In the genomic region with DNA sequence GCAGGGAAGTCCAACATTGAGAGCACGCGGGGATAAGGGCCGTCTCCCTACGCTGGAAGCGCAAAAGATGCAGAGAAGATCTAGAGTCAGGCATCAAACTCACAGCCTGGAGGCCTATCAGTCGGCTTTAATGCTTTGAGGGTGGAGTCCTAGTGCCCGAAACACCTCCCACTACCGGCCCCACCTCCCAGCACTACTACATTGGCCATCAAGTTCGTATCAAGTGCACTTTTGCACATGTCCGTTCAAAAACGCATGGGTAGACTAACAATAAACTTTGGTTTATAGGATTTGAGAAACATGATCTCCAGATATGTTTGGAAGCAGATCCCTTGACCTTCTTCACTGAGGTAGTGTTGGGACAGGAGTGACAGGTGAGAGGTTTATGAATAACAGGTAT, we compare ENCODE assay signal across 8 mouse cellular contexts. TPM values are rescaled to one million over a fixed set of nuclear protein-coding genes. Genes with fewer than 3 reads are reported as not detected.
DNase-seq lines count a peak whose midpoint lies in the region; ATAC-seq lines count a peak whose summit lies in the region.

No protein-coding gene starts in this region.

- peak overlapping the region; percentile 62 to 99 for H3K4me3 ChIP-seq in heart, embryonic 14.5 days (ENCODE audit: control insufficient read depth in 1 of 2, insufficient read depth in 1 of 2, low read depth in 1 of 2, low read length in 2 of 2)
- peak overlapping the region; percentile 94 for H3K4me3 ChIP-seq in megakaryocyte, embryonic 14.5 days (replicated peaks)

- H3K4me1 ChIP-seq in heart, embryonic 14.5 days (ENCODE audit: control insufficient read depth in 2 of 2, insufficient read depth in 2 of 2, low read length in 2 of 2) = peaks cover 6 to 31% of the 10 kb centered on the region in 2 experiments
- peaks cover 30% of the 10 kb centered on the region for H3K4me1 ChIP-seq in megakaryocyte, embryonic 14.5 days

- no peaks in the 10 kb centered on the region for H3K9me3 ChIP-seq in heart, embryonic 14.5 days (ENCODE audit: control insufficient read depth, low read length)
- H3K9me3 ChIP-seq in megakaryocyte, embryonic 14.5 days = no peaks in the 10 kb centered on the region

- peak overlapping the region; percentile 83 for H3K9ac ChIP-seq in heart, embryonic 14.5 days (ENCODE audit: low read length)

- peak; percentile 34 to 43 for DNase-seq in urinary bladder, adult 18-20 months (ENCODE audit: low spot score in 2 of 2)
- no peak for DNase-seq in urinary bladder, adult 2 months (ENCODE audit: low spot score)
- peak; percentile 82 for DNase-seq in embryo, embryonic 10 days (ENCODE audit: low spot score)
- DNase-seq in kidney, postnatal 14 days = peak; percentile 70
- peak; percentile 64 for DNase-seq in spleen, adult 12 weeks (ENCODE audit: low spot score)
- no peak for DNase-seq in layer of hippocampus, adult 11-12 months (ENCODE audit: low spot score)

- H3K27ac ChIP-seq in heart, embryonic 14.5 days (replicated peaks in 1 of 2; ENCODE audit: control insufficient read depth in 1 of 2, insufficient read depth in 1 of 2, low read depth in 2 of 2, low read length in 2 of 2) = peak overlapping the region; percentile 81 to 93

- no peaks in the 10 kb centered on the region for H3K27me3 ChIP-seq in heart, embryonic 14.5 days (ENCODE audit: control insufficient read depth, insufficient read depth, low read length)
- H3K27me3 ChIP-seq in megakaryocyte, embryonic 14.5 days (replicated peaks) = peaks cover 3% of the 10 kb centered on the region

- H3K4me2 ChIP-seq in heart, embryonic 14.5 days (ENCODE audit: low read length) = peak overlapping the region; percentile 92

- no peak for ATAC-seq in heart, embryonic 14.5 days (ENCODE audit: insufficient number of reproducible peaks, insufficient read depth, low FRiP score, low read depth)

- no peaks in the 10 kb centered on the region for H3K36me3 ChIP-seq in heart, embryonic 14.5 days (ENCODE audit: control insufficient read depth, insufficient read depth, low read length)
- no peaks in the 10 kb centered on the region for H3K36me3 ChIP-seq in megakaryocyte, embryonic 14.5 days (replicated peaks; ENCODE audit: low read length)

- WGBS in heart, embryonic 14.5 days = 3% methylated on average over 11 of the region's 11 CpGs

RNA-seq across cellular contexts. Expression of a gene that starts 1.0 kb away (rescaled TPM):
- 58.3 and 61.1 TPM in 2 replicates for polyA plus RNA-seq in urinary bladder, adult 2 months (2012; rRNA removed)
- polyA plus RNA-seq in heart, embryonic 14.5 days (2014; fragmentation: Nextera tagmentation; extraction: Ambion mirVana) = 85.3 and 88.8 TPM in 2 replicates
- 3.7 and 29.8 TPM in 2 replicates for polyA plus RNA-seq in megakaryocyte, embryonic 14.5 days (2012; ENCODE audit: insufficient read depth, low replicate concordance)

RNA-seq across cellular contexts. Expression of a gene that starts 25.3 kb away (rescaled TPM):
- polyA plus RNA-seq in urinary bladder, adult 2 months (2012; rRNA removed) = 41.0 and 50.3 TPM in 2 replicates
- polyA plus RNA-seq in heart, embryonic 14.5 days (2014; fragmentation: Nextera tagmentation; extraction: Ambion mirVana) = 23.1 and 27.6 TPM in 2 replicates
- 1.9 and 3.7 TPM in 2 replicates for polyA plus RNA-seq in megakaryocyte, embryonic 14.5 days (2012; ENCODE audit: insufficient read depth, low replicate concordance)

Comparison
In these comparisons a context has a peak if more than half of its experiments do, and no peak if none do; other contexts are left out.
1. DNase-seq: peak in urinary bladder, adult 18-20 months (2 of 2), embryo, embryonic 10 days (single experiment), kidney, postnatal 14 days (single experiment) and spleen, adult 12 weeks (single experiment); none in urinary bladder, adult 2 months (single experiment) and layer of hippocampus, adult 11-12 months (single experiment).